8 mouse cellular contexts compared by ENCODE assay signal in the genomic region with DNA sequence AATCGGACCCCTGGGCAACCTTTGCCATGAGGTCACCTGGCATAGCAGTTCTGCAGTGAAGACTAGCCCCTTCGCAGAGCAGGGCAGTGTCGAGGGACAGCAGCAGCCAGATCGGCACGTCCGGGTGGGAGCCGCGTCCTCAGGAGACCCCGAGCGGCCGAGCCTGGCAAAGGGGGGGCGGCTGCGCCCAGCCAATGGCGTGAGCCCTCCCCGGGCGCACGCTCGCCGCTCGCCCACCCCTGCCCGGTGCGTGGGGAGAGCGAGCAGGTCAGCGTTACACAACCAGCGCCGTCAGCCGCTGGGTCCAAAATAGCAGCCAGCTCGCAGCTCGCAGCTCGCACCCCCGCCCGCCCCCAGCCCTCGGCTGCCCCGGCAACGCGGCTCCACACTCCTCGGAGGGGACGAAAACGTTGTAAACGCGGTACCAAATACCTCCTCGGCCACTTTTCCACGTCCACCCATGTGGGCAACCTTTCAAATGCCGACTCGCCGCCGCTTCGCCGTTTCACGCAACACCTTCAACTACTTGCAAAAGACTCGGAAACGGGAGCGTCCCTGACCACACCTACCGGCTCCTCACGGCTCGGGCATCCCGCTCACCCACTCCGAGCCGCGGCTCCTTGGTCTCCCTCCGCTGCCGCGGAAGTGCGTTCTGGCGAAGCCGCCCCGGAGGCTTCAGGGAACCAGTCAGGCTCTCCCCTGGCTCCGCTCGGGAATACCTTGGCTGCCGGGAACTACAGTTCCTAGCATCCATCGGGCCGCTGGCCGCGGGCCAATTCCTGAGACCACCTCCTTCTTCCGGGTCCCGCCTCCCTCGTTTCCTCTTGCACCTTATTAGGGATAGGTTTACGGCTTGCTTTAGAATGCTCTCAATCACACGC. TPM values are rescaled to one million over a fixed set of nuclear protein-coding genes. Genes with fewer than 3 reads are reported as not detected.
DNase-seq lines count a peak whose midpoint lies in the region; ATAC-seq and TF ChIP-seq lines count a peak whose summit lies in the region.

A gene (minus strand): TSS at position 763 of the 881 bp plus-strand sequence.

- intact Hi-C loops in heart, postnatal 10 days (cut with DNase I) = loop anchor here (2.0 kb wide), 1 partner anchor 44 kb away; a partner anchor contains a TSS

- H3K27me3 ChIP-seq in forebrain, embryonic 13.5 days = no peaks in the 10 kb centered on the region
- no peaks in the 10 kb centered on the region for H3K27me3 ChIP-seq in liver, postnatal 0 days (ENCODE audit: insufficient read depth, low read length)
- no peaks in the 10 kb centered on the region for H3K27me3 ChIP-seq in neural tube, embryonic 14.5 days (ENCODE audit: control insufficient read depth, insufficient read depth, low read length)

- peak within 1 kb of the TSS; percentile 80 for H3K9ac ChIP-seq in forebrain, embryonic 13.5 days
- H3K9ac ChIP-seq in liver, postnatal 0 days (replicated peaks) = peak within 1 kb of the TSS; percentile 76
- H3K9ac ChIP-seq in neural tube, embryonic 14.5 days (replicated peaks; ENCODE audit: low read depth, low read length) = peak within 1 kb of the TSS; percentile 76

- peak within 1 kb of the TSS; percentile 79 for H3K4me2 ChIP-seq in forebrain, embryonic 13.5 days
- peak within 1 kb of the TSS; percentile 89 for H3K4me2 ChIP-seq in liver, postnatal 0 days (ENCODE audit: low read depth, low read length)
- H3K4me2 ChIP-seq in neural tube, embryonic 14.5 days (ENCODE audit: low read depth, low read length) = peak within 1 kb of the TSS; percentile 79

- H3K4me3 ChIP-seq in forebrain, embryonic 13.5 days = peak within 1 kb of the TSS; percentile 75
- peak within 1 kb of the TSS; percentile 78 for H3K4me3 ChIP-seq in liver, postnatal 0 days (ENCODE audit: low read depth, low read length)
- H3K4me3 ChIP-seq in neural tube, embryonic 14.5 days (ENCODE audit: low read depth, low read length) = peak within 1 kb of the TSS; percentile 83

- TF ChIP-seq EP300 in liver, postnatal 0 days (IDR thresholded peaks at IDR 0.05; ENCODE audit: low read depth) = peak; percentile 41; the same call in 1 of the 2 replicates

- H3K36me3 ChIP-seq in forebrain, embryonic 13.5 days (ENCODE audit: poor library complexity, severe bottlenecking) = peaks cover 5% of the 10 kb centered on the region; the same call in 1 of the 2 replicates
- H3K36me3 ChIP-seq in liver, postnatal 0 days (replicated peaks; ENCODE audit: insufficient read depth, low read length) = peaks cover 3% of the 10 kb centered on the region; the same call in 1 of the 2 replicates
- no peaks in the 10 kb centered on the region for H3K36me3 ChIP-seq in neural tube, embryonic 14.5 days (ENCODE audit: control insufficient read depth, insufficient read depth, low read length)

- H3K4me1 ChIP-seq in forebrain, embryonic 13.5 days = peaks cover 21% of the 10 kb centered on the region
- no peaks in the 10 kb centered on the region for H3K4me1 ChIP-seq in liver, postnatal 0 days (ENCODE audit: insufficient read depth)
- H3K4me1 ChIP-seq in neural tube, embryonic 14.5 days (ENCODE audit: control insufficient read depth, insufficient read depth, low read length) = no peaks in the 10 kb centered on the region

- H3K9me3 ChIP-seq in forebrain, embryonic 13.5 days (replicated peaks) = no peaks in the 10 kb centered on the region
- H3K9me3 ChIP-seq in liver, postnatal 0 days (ENCODE audit: low read length) = no peaks in the 10 kb centered on the region
- no peaks in the 10 kb centered on the region for H3K9me3 ChIP-seq in neural tube, embryonic 14.5 days (ENCODE audit: control insufficient read depth, low read length)

- peak within 1 kb of the TSS; percentile 84 for H3K27ac ChIP-seq in forebrain, embryonic 13.5 days
- peak within 1 kb of the TSS; percentile 95 for H3K27ac ChIP-seq in liver, postnatal 0 days (ENCODE audit: low read depth)
- peak within 1 kb of the TSS; percentile 85 for H3K27ac ChIP-seq in neural tube, embryonic 14.5 days (ENCODE audit: low read depth, low read length)

- under 1% methylated on average over 79 of the region's 79 CpGs for WGBS in forebrain, embryonic 13.5 days
- under 1% methylated on average over 79 of the region's 79 CpGs for WGBS in large intestine, adult 2 months
- 1% methylated on average over 75 of the region's 79 CpGs for WGBS in liver, postnatal 0 days (ENCODE audit: insufficient replicate concordance)
- WGBS in neural tube, embryonic 14.5 days = under 1% methylated on average over 69 of the region's 79 CpGs

- peak; percentile 82 for ATAC-seq in CD4-positive, CD25-positive, alpha-beta regulatory T cell, adult 4 months
- ATAC-seq in forebrain, embryonic 13.5 days = peak; percentile 96
- ATAC-seq in liver, postnatal 0 days = peak; percentile 93
- ATAC-seq in neural tube, embryonic 14.5 days (ENCODE audit: low read depth) = peak; percentile 96

- TF ChIP-seq CTCF in liver, postnatal 0 days (IDR thresholded peaks at IDR 0.05; ENCODE audit: low read depth) = no peak

- peak; percentile 57 for DNase-seq in c-Kit-positive CD71-negative TER-119-negative erythroid progenitor cells, embryonic 14.5 days (ENCODE audit: low read depth)
- peak; percentile 98 for DNase-seq in heart, postnatal 10 days
- DNase-seq in large intestine, adult 2 months (ENCODE audit: low read depth, low spot score) = peak; percentile 85
- peak; percentile 89 for DNase-seq in liver, postnatal 0 days
- DNase-seq in testis, postnatal 10 days (ENCODE audit: low spot score) = peak; percentile 98

RNA-seq across cellular contexts. Expression of the gene that starts here (rescaled TPM):
- polyA plus RNA-seq in CD4-positive, CD25-positive, alpha-beta regulatory T cell, adult 4 months (2017; shearing (Covaris generic)) = 1 to 10 TPM; 2.3 to 3.7 TPM
- 24.1 and 29.1 TPM in 2 replicates for polyA plus RNA-seq in forebrain, embryonic 13.5 days (2015; fragmentation: Nextera tagmentation; extraction: Ambion mirVana)
- total RNA-seq in heart, postnatal 10 days (2021) = 10 to 100 TPM; 13.7 to 18.6 TPM
- 18.3 and 26.7 TPM in 2 replicates for polyA plus RNA-seq in large intestine, adult 2 months (2012; rRNA removed)
- polyA plus RNA-seq in liver, postnatal 0 days (2015; fragmentation: Nextera tagmentation; extraction: Ambion mirVana) = 22.3 and 25.1 TPM in 2 replicates
- polyA plus RNA-seq in neural tube, embryonic 14.5 days (2014; fragmentation: Nextera tagmentation; extraction: Ambion mirVana) = 17.0 and 19.3 TPM in 2 replicates

Comparison
In these comparisons a context has a peak if more than half of its experiments do, and no peak if none do; other contexts are left out.
1. Peak in every context shown above with its lines: DNase-seq, ATAC-seq, H3K4me3 ChIP-seq and H3K27ac ChIP-seq.